Mouse (Mus musculus): ENCODE results near the gene C2cd5.
"Not testable (repeated sequence)": the region's sequence is repeated elsewhere in the genome, so short reads cannot be mapped to it uniquely, and the experiment has no call there.

C2cd5 gene

GRCm38 (mm10) chr6:143099681-143100382, at the start of gene C2cd5:
C2cd5 (minus strand) TSS chr6:143100141.
- DNase-seq (ENCODE audit: low read depth, low spot score): peak; percentile 94

- no peak for DNase-seq (ENCODE audit: low read depth, low spot score)
These were observed 48.9 kb upstream of the C2cd5 start for GRCm38 (mm10) chr6:143148868-143149267.

- no peak for DNase-seq (ENCODE audit: low read depth, low spot score)
These were observed 46.8 kb upstream of the C2cd5 start for GRCm38 (mm10) chr6:143146756-143147155.

- no peak for DNase-seq (ENCODE audit: low read depth, low spot score)
These were observed 45.1 kb upstream of the C2cd5 start for GRCm38 (mm10) chr6:143145051-143145450.

DNA sequence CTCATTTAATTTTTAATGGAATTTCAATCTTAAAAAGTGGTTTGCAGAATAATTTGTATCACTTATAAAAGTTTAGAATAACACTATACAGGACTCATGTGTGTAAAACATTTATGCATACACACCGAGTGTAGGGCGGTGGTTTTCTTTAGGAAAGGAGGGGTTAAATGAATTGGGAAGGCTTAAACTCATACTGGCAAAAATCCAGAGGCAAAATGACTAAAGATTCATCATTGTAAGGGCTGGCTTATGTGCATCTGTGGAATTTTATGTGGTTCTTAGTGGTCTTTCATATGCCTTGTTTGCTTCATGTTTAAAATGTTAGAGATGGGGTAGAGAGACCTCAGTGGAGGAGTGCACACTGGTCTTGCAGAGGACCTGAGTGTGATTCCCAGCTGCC, 44.6 kb upstream of the C2cd5 start:
- no peak for DNase-seq (ENCODE audit: low read depth, low spot score)

DNA sequence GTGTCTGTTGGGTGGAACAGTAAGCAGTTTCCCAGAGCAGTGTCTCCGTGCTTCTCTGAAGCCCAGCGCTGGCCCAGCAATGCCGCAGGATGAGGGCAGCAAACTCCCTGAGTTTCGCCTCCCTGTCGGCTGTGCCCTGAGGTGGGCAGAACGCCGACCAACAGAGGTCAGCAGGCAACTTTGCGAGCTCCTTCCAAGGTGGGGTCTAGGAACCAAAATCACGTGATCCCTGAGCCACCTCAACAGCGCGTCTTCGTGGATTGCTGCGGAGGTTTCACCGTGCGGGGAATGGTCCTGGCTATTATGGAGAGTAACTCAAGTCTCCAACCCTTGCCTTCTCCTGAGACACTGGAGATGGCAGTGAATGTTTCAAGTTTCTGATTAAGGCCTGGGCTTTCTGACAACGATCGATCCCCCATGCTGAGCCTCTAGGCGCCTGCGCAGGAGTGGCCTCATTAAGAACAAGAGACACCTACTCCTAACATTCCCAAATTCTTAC, 43.9 kb upstream of the C2cd5 start:
- DNase-seq (ENCODE audit: low read depth, low spot score): no peak

GRCm38 (mm10) chr6:143143321-143143720, 43.4 kb upstream of the C2cd5 start:
- no peak for DNase-seq (ENCODE audit: low read depth, low spot score)

DNA sequence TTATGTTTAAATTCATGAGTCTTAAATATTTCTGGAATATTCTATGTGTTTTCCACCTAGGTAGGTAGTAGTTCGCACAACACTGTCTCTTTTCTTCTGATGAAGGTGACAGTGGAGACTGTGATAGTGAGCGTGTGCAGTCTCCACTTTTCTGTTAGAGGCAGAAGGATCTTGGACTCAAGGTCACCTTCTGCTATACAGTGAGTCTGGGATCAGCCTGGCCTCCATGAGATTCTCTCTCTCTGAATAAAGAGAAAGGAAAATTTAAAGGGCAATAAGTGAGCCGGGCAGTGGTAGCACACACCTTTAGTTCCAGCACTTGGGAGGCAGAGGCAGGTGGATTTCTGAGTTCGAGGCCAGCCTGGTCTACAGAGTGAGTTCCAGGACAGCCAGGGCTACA, 42.9 kb upstream of the C2cd5 start:
- DNase-seq (ENCODE audit: low read depth, low spot score): no peak

GRCm38 (mm10) chr6:143141624-143142592, 42.0 kb upstream of the C2cd5 start:
- DNase-seq (ENCODE audit: low read depth, low spot score): not testable (repeated sequence)

DNA sequence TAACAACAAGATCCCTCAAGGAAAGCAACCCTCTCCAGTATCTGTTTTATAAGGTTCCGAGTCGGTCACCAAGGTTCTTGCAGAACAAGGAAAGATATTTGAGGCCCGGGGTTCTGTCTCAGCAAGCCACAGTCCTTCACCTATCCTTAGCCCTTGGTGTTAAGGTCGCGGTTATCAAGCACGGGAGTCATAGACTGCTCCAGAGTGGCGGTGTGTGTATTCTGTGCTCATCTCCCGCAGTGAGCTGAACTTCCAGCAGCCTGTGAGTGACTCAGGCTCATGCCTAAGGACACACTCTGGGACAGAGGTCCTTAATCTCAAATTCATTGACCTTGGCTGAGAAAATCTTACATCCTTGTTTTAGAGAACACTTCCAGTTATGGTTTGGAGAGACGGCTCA, 40.9 kb upstream of the C2cd5 start:
- DNase-seq (ENCODE audit: low read depth, low spot score): no peak

- no peak for DNase-seq (ENCODE audit: low read depth, low spot score)
These were observed 39.5 kb upstream of the C2cd5 start for GRCm38 (mm10) chr6:143139417-143139816.

DNA sequence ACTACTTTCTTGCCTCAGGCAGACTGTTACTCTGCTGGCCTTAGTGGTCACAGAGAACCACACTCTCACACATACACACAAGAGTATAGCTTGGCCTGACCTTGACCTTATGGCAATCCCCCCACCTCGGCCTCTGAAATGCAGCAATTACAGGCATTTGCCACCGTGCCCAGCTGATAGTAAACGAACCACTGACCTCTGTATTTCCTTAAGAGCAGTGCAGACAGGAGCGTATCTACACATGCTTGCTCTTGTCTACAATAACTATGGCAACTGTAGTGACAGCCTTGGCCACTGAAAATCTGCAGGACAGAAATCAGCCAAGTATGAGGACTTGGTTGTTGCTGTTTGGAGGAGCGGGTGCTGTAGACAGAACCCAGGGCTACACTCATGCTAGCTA, 37.4 kb upstream of the C2cd5 start:
- no peak for DNase-seq (ENCODE audit: low read depth, low spot score)

- no peak for DNase-seq (ENCODE audit: low read depth, low spot score)
These were observed 36.7 kb upstream of the C2cd5 start for GRCm38 (mm10) chr6:143136688-143137087.

DNA sequence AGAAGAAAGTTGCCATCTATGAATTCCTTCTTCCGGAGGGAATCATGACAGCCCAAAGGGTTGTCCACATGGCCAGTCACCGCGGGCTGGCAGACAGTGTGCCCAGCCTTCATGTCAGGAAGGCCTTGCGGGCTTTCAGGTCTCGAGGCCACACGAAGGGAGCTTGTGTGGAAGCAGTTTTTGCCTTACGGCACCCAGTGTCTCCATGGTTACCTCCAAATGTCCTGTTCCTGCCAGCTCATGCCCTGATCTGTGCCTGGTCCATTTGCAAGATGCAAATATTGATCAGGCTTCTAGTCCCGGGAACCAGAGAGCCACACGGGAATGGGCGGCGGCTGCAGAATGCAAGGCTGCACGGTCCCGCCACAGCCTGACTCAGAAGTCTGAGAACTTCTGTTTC, 35.2 kb upstream of the C2cd5 start:
- no peak for DNase-seq (ENCODE audit: low read depth, low spot score)

GRCm38 (mm10) chr6:143133150-143133549, 33.2 kb upstream of the C2cd5 start:
- no peak for DNase-seq (ENCODE audit: low read depth, low spot score)

GRCm38 (mm10) chr6:143131895-143132652, 32.1 kb upstream of the C2cd5 start:
- no peak for DNase-seq (ENCODE audit: low read depth, low spot score)

DNA sequence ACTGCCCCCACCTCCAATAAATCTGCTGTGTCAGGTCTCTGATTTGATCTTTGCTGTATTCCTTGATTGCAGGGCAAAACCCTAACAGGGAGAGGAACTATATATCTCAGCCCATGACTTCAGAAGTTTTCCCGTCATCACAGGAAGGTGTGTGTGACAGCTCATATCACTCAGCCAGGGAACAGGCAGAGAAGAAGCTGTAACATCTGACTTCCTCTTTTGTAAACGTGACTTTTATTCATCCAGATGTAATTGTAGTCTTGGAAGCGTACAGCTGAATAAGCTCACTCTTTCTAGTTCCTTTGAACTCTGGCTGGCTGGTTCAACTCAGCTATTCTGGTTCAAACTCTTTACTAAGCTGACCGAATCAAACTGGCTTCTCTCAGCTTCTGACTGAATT, 30.5 kb upstream of the C2cd5 start:
- no peak for DNase-seq (ENCODE audit: low read depth, low spot score)

GRCm38 (mm10) chr6:143129952-143130351, 30.0 kb upstream of the C2cd5 start:
- DNase-seq (ENCODE audit: low read depth, low spot score): no peak

- no peak for DNase-seq (ENCODE audit: low read depth, low spot score)
These were observed 29.5 kb upstream of the C2cd5 start for GRCm38 (mm10) chr6:143129466-143129865.

- DNase-seq (ENCODE audit: low read depth, low spot score): no peak
These were observed 25.8 kb upstream of the C2cd5 start for GRCm38 (mm10) chr6:143125721-143126120.

DNA sequence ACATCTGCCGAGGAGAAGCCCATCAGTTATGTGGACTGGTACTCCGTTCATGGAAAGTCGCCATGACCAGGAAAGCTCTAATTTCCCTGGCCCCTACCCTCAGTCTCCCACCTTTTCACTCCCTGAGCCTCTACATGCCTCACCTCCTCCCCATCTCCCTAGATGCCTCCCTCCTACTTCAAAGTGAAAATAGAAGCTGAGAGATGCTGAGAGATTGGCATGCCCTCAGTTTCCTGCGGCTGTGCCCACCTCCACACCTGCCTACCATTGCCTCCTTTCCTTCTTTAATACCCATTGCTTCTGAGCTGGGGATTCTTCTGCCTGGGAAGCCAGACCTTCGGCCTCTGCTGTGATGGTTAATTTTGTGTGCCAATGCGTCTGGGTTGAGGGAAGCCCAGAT, 19.4 kb upstream of the C2cd5 start:
- DNase-seq (ENCODE audit: low read depth, low spot score): no peak

- DNase-seq (ENCODE audit: low read depth, low spot score): no peak
These were observed 16.8 kb upstream of the C2cd5 start for GRCm38 (mm10) chr6:143116779-143117178.

All from forelimb bud, embryonic 11.5 days (tissue).